Mouse (Mus musculus): ENCODE results near the gene Tlk1.

- TF ChIP-seq POLR2A (IDR thresholded peaks at IDR 0.05; ENCODE audit: borderline replicate concordance, extremely low read depth, insufficient read depth, insufficient read length, poor library complexity, severe bottlenecking) (no peak), CTCF (IDR thresholded peaks at IDR 0.05; ENCODE audit: borderline replicate concordance, extremely low read depth, insufficient read depth, insufficient read length) (no peak)
Measured at GRCm38 (mm10) chr2:70875129-70875528, 49.6 kb upstream of the Tlk1 start.

All from brain, embryonic 14.5 days (tissue).